Mouse (Mus musculus) heart, postnatal 0 days (tissue): Measurements from ENCODE around the gene Pfas.

Experiments used
- CTCF ChIP-seq: IDR thresholded peaks from 2 replicates; pipeline ENCODE4 v1.5.1; 2016; ENCODE audit warnings: antibody characterized with exemption, control low read depth, low read depth
- EP300 ChIP-seq: IDR thresholded peaks from 2 replicates; pipeline ENCODE4 v1.6.1; 2016; ENCODE audit warnings: antibody characterized with exemption, low read depth

- no peak for TF ChIP-seq CTCF
- TF ChIP-seq EP300: no peak
These were observed 61.3 kb downstream of the Pfas start for GRCm38 (mm10) chr11:68946806-68947440.
